Mouse (Mus musculus): ENCODE results near the gene Arpc4.
"Not testable (repeated sequence)": the region's sequence is repeated elsewhere in the genome, so short reads cannot be mapped to it uniquely, and the experiment has no call there.

Gene Arpc4

DNA sequence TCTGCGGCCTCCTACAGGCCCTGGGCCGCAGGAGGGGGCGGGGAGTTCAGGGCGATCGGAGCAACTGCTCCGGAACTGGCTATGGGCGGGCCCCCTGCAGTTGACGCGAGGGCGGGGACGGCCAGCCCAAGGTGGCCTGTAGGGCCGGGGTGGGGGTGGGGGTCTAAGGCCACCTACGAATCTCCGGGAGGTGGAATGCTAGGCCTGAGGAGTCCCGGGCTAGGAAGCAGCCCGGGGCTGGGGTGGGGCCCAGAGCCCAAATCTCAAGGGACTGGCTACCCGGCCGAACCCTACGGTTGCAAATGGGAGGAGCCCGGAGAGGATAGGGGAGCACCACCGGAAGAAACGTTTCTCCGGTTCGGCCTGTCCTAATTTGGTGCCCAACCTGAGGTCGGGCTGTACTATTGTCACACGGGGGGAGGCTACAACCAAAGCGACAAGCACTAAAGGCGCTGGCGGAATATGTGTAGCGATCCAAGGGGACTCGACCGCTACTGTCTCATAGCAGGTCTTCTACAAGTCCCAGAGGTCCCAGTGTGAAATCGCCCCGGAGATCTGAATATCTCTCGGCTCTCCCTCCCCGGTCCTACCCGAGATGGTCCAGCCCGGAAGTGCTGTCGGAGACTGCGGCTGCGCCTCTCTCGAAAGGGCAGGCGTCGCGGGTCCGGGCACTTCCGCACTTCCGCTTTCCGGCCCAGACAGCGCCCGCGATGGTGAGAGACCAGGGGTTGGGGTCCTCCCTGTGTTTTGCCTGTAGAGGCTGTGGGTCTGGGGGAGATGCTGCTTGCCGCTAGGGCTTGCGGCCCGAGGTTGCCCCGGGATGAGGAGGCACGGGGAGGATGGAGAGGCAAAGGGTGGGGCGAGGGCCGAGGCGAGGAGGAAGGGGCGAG is at the start of gene Arpc4, which contains the start of gene Tada3:
Gene Arpc4, plus strand, starts transcription at position 620 of the 890 bp plus-strand sequence.
Gene Tada3, minus strand, starts transcription at position 388 of the 890 bp plus-strand sequence.
- peak; percentile 95 for DNase-seq

DNA sequence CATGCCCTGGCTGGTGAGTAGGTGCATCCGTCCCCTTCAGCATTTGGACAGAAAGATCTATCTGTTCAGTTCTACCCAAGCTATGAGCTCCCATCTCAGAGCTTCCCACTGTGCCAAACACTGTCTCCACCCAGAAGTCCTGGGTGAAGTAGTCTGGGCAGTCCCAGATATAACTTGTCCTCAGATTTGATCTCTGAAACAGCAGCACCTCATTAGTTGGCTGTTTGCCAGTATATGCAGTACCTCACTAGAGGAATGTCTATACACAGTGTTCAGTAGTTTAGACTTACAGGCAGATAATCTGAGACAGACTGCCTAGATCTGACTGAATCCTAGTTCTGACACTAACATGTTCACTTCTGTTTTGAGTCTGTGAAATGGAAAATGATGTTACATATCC is 48.5 kb upstream of the Arpc4 start:
- no peak for DNase-seq

DNA sequence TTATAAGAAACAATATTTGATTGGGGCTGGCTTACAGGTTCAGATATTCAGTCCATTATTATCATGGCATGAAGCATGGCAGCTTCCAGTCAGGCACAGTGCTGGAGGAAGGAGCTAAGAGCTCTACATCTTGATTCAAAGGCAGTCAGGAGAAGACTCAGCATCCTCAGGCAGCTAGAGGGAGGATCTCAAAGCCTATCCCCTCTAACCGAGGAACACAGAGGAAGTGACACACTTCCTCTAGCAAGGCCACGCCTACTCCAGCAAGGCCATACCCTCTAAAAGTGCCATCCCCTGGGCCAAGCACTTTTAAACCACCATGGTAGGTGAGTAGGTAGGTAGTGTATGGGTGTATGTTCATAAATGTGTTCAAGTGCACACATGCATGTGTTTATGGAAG is 47.4 kb upstream of the Arpc4 start:
- no peak for DNase-seq

DNA sequence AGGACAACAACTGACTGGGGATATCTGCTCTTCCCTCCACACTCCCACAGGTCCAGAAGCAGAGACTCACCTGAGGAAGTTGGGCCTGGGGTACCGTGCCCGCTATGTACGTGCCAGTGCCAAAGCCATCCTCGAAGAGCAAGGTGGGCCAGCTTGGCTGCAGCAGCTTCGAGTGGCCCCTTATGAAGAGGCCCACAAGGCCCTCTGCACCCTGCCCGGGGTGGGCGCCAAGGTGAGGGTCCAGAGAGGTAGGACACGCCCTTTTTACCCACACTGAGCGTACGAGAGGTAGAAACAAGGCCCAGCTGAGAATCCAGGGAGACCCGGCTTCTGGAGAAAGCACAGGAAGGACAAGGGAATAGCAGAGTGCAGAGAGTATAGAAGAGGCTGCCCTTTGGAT is 46.2 kb upstream of the Arpc4 start:
- no peak for DNase-seq

DNA sequence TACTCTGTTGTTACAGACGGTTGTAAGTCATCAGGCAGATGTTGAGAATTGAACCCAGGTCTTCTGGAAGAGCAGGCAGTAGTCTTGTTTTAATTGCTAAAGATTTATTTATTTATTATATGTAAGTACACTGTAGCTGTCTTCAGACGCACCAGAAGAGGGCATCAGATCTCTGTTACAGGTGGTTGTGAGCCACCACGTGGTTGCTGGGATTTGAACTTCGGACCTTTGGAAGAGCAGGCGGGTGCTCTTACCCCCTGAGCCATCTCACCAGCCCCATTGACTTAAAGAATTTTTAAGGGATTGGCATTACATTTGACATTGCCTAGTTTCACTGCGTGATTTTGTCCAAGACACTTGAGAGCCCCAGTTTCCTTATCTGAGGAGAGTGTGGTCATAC is 45.2 kb upstream of the Arpc4 start:
- DNase-seq: not testable (repeated sequence)

DNA sequence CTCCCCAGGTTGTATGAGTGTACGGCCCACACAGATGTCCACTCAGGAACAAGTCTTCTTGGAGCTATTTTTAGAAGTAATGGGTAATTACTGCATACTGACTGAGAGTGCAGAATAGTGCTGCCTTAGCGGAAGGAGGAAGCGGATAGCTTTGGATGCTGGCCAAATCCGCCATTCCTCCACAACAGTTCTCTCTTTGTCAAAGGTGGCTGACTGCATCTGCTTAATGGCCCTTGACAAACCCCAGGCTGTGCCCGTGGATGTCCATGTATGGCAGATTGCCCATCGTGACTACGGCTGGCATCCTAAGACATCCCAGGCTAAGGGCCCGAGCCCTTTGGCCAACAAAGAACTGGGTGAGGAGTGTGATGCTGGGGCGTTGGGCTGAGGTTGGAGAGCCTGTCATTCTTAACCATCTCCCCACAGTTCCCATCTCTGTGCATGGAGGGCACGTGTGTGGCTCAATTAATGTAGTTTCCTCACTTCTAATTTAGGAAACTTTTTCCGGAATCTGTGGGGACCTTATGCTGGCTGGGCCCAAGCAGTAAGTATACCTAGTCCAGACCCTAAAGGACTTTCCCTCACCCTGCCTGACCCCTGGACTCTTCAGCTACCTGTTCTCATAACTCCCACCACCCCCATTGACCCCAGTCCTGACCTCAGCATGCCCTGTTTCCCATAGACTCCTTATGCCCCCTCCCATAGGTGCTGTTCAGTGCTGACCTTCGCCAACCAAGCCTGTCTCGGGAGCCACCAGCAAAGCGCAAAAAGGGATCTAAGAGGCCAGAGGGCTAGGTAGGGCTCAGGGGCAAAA is 44.6 kb upstream of the Arpc4 start:
- DNase-seq: peak; percentile 92

DNA sequence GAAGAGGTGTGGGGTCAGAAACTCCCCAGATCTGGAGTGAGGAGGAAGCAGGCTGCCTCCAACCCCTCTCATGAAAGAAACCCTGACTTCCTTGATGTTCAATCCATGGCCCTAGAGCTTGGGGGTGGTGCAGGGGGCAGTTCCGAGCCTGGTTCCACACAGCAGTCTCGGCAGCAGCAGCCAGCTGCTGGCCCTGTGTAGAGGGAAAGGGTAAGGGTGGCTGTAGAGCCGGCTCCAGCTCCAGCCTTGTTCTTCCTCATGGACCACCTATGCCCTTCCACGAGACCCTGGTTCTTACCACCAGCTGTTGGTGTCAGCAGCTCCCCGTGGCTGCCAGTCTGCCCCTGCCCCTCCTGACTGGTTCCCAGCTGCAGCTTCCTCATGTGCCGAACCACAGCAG is 43.7 kb upstream of the Arpc4 start:
- DNase-seq: no peak

DNA sequence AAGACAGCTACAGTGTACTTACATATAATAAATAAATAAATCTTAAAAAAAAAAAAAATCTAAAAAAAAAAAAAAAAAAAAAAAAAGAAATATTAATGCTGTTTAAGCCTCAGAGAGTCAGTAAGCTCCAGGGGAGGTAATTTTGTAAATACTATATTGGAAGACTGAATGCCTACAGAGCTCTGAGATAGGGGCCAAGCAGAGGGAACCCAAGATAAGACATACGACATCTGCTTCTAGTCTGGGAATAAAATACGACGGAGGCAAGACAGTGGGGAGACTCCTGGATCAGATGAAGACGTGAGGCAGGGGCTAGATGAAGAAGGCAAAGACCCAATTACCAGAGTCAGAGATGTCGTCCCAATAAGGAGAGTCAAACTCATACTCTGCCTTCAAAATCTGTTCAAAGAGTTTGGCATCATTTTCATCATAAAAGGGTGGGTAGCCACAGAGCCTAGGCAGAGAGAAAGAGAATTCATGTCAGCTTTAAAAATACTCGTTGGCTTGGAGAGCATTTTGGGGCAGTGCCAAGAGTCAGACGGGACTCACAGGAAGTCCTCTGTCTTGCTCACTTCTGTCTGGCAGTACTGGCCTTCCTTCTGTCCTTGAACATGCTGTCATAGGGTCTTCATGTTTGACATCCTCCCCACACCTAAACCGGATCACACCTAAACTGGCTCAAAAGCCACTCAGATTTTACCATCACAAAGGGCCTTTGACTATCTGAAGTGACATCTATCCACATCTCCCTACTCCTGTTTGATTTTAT is 40.9 kb upstream of the Arpc4 start:
- DNase-seq: peak; percentile 63

DNA sequence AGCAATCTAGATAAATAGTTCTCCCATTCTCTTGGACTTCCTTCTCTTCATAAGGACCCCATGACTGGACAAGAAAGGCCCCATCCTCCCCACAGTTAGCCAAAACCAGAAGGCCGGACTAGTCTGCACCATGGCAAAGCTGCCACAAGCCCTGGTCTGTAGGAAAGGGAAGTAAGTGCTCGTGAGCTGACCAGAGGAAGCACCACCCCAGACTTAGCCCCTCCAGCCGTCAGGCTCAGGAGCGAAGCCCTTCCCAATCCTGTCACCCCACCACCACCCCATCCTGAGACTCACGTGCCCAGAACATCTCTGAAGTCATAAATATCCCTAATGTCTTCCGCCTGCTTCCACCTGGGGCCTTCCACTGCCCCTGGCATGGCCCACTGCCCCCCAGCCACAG is 36.3 kb upstream of the Arpc4 start:
- DNase-seq: no peak

DNA sequence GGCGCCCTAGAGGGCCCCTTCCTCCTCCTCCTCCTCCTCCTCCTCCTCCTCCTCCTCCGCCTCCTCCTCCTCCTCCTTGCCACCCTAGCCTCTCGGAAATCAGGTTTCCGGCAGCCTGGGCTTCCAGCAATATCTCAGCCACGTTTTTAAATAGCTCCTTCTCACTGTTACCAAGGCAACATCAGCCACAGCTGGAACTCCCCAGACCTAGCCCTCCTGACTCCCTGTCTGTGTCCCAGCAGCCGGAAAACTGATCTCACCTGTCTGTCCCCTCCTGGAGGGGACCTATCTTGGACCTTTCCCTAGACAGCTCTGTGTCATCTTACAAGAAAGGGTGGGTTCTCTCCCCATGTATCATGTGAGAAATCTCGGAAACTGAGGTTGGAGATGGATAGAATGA is 35.6 kb upstream of the Arpc4 start:
- peak; percentile 29 for DNase-seq

DNA sequence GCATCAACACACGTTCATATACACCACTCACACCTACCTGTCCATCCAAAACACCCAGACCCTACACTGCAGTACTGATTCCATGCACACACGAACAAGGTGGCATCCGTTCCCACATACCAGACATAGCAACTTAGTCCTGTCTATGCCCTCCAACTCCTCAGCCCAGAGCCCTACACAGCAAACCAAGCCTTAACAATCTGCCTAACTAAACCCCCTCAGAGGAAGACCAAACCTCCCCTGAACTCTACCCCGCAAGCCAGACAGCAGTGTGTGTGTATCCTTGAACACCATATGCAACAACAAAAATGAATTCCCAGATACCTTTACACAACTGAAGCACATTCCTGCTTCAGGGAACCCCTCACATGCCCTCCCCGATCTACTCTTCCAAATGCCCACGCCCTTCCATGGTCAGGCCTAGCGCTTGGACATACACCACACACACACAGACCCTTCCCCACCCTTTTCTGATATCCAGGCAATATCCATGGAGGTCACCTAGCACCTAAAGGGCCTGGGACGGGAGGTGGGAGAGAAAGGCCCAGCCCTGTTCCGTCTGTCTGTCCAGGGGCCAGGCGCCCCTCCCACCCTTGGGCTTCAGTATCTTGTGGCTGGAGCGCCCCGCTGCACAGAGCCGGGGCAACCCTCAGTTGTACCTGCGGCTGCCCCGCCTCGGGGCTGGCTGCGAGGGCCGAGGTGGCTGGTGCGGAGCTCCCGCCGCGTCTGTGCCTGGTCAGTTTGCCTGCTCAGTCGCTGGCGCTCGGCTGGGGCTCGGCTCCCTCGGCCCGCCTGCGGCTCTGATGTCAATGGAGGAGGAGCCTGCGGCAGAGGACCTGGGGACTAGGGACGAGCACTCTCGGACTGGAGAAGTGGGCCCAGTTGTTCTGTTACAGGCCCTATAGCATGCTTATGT is 34.5 kb upstream of the Arpc4 start, which contains the start of gene Camk1:
Gene Camk1, minus strand, starts transcription at position 808 of the 916 bp plus-strand sequence.
- peak; percentile 90 for DNase-seq

DNA sequence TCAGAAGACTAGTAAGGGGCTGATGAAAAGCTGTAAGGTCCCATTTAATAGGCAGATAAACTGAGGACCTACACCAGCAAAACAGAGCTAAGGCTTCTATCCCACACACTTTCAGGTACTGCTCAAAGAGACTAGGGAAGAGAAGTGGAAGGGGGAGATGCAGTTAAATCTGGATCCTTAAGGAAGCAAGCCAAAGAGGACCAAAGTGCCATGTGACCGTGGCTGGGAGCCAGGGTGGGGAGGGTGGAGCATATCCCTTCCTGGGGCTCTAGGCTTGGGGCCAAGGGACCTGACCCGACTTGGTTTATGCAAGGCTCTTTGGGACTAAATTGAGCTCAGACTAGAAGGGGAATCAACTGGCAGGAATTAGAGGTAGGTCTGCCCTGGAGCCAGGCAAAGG is 33.6 kb upstream of the Arpc4 start:
- DNase-seq: peak; percentile 92

DNA sequence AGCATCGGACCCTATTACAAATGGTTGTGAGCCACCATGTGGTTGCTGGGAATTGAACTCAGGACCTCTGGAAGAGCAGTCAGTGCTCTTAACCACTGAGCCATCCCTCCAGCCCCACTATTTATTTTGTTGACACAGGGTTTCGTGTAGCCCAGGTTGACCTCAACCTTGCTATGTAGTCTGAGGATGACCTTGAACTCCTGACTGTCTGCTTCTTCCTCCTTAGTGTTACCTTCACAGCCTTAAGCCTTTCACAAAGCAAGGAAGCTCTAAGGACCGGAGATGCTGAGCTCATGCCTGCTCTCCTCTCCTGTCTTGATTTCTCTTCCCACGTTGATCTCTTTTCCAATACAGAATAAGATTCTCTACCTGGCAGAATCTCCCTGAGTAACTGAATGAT is 31.0 kb upstream of the Arpc4 start:
- DNase-seq: no peak

DNA sequence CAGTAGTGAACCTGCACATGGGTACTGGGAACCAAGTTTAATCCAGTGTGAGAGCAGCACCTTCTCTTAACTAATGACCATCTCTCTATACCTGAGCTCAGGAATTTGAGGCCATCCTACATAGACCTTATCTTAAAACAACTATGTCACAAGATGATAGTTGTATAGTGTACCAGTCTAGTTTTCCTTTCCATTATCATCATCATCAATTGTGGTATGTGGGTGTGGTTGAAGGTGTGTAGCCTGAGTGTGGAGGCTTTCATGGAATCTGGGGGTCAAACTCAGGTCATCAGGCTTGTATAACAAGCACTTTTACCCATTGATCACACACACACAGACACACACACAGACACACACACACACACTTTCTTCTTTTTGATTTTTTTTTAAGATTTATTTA is 27.4 kb upstream of the Arpc4 start:
- no peak for DNase-seq

DNA sequence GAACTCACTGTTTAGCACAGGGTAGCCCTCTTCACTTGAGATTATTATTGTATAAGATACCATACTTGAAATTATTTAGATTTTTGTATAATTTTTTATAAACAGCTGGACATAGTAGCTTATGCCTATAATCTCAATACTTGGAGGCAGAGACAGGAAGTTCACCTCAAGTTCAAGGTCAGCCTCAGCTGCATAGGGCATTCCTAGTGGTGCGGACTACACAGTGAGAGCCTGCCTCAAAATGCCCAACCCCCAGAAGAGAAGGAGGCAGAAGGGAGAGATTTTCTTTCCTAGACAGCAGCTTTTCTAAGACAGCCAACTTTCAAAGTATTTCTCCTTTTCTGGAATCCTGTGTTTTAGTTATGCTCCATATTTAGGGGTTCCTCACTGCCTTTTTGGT is 26.8 kb upstream of the Arpc4 start:
- no peak for DNase-seq

DNA sequence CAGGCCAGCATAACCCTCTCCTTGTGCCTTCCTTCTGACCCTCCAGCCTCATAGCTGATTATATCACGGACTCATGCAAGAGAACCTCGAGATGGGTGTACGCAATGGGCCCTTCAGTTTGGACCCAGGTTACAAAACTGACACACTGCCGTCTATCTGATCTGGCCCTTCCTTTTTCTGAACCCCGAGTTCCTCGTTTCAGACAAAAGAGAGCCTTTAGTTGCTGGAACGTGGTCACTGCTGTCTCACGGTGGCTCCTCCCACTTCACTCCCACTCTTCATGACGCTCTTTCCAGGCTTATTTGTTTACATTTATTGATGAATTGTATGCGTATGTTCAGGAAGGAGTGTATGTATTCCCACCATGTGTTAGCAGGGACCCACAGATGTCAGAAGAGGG is 26.3 kb upstream of the Arpc4 start:
- DNase-seq: no peak

DNA sequence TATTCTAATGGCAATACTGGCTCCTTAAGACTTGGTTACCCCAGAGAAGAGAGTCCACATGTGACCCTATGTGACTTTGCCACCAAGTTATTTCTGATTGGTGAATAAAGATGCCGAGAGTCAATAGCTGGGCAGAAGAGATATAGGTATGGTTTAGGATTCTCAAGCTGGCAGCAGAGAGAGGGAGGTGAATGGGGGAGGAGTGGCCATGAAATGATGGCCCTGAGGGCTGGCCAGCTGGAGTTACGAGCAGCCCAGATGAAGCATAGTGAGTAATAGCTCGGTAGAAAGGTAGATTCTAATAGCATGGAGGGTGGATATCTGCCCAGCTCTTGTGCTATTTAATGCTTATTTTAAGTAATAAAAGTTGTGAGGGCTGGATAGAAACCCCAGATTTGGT is 25.1 kb upstream of the Arpc4 start:
- no peak for DNase-seq

DNA sequence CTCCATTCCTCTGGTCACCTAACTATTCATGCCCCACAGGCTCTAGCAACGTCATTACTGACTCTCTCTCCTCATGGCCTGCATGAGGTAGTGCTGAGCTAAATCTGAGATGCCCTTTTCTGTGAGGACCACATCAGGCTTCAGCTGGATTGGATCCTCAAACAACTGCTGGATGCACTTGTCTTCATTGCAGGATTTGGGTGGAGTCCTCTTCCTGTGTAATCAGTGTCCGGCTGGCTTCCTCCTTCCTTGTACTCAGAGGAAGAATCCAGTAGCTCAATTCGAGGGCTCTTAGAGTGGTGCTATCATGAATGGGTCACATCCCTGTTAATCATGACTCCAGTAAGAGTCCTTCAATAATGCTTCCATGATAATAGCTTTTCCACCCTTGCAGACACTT is 24.2 kb upstream of the Arpc4 start:
- DNase-seq: no peak

DNA sequence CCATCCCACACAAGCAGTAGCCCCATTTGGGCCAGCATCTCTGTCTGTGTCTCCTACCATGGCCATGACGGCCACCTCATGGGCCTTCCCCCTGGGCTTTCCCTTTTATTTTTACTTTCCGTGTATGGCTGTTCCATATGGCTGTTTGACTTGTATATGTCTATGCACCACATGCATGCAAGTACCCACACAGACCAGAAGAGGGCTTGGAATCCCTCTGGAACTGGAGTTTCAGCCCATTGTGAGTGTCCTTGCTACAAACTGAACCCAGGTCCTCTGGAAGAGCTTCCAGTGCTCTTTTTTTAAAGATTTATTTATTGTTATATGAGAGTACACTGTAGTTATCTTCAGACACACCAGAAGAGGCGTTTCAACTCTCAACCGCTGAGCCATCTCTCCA is 16.4 kb upstream of the Arpc4 start:
- no peak for DNase-seq

DNA sequence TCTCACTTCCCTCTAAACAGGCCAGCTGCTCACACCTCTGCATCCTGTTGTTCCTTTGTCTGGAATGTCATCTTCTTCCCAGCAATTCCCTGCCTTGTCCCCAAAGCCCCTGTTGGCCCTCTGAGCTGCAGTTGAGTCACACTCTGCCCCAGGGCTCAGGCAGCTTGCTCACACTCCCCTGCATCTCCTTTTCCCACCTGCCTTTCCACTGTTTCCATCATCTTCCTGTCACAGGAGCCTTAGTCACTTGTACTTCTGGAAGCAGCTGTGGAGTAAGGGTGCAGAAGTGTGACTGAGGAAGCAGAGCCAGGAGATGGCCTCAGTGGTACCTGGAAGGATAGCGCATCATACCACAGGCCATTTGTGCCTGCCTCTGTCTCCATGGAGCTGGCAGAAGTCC is 15.7 kb upstream of the Arpc4 start:
- no peak for DNase-seq

DNA sequence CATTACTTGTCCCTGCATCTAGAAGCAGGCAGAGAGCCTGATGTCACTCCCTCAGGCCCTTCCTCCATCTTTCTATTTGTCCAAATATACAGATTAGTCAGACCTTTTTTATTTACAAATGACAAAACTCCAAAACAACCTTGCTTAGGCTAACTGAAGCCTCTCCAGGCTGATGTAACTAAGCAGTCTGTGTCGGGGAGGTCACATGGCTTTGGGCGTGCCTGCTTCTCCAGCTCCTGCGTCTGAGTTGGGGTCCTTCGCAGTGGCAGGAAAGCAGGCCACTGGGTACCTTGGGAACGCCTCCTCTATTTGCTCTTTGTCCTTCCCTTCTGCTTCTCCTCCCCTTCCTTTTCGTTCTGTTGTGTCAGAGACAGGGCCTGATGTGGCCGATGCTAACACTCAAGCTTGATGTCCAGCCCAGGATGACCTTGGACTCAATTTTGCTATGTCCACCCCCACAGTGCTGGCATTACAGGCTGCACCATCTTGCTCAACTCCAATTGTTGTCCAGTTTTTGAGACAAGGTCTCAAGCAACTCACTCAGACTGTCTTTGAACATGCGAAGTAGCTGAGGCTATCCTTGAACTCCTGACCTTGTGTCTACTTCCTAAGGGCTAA is 13.3 kb upstream of the Arpc4 start:
- DNase-seq: no peak

DNA sequence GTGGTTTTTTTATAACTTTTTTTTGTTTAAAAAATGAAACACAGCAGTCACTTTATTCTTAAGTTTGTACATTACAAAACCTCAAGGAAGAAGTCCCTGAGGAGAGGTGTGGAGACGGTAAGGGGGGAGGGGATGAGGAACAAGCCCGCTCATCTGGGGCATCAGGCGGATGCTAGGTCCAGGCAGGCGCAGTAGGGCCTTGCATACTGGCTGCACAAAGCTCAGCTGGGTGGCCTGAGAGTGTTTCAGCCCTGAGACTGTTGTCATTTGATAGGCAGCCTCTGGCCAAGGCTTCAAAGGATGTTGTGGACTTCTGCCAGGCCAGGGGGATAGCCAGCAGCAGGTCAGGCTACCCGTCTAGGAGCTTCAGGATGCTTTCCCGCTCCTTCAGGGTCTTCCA is 11.3 kb upstream of the Arpc4 start:
- DNase-seq: no peak
